Mouse (Mus musculus) liver, adult 2 months (tissue): ENCODE measurements around the gene Aldh1l2. TPM values are rescaled to one million over a fixed set of nuclear protein-coding genes. Genes with fewer than 3 reads are reported as not detected.

ENCODE experiments used
- DNase-seq: peaks from one replicate; pipeline ENCODE4 v3.0.0-alpha.2; 2011; ENCODE audit warnings: low read depth, low spot score; ENCODE audit errors: extremely low read depth
- H3K27ac ChIP-seq: fragments of 200-500 bp; replicated peaks from 2 replicates; pipeline ENCODE4 v1.5.1; 2012; ENCODE audit warnings: low read depth, mild to moderate bottlenecking, control low read depth, inconsistent platforms, low read length; ENCODE audit not compliant: insufficient read depth
- H3K27me3 ChIP-seq: fragments of 200-500 bp; 2 replicates; pipeline ENCODE4 v1.6.1; 2012; ENCODE audit warnings: mild to moderate bottlenecking, moderate library complexity, low read length, inconsistent platforms; ENCODE audit not compliant: control insufficient read depth, insufficient read depth
- H3K36me3 ChIP-seq: fragments of 200-500 bp; 2 replicates; pipeline ENCODE4 v1.6.1; 2012; ENCODE audit warnings: low read length, inconsistent platforms; ENCODE audit not compliant: control insufficient read depth, insufficient read depth
- H3K4me1 ChIP-seq: fragments of 200-500 bp; 2 replicates; pipeline ENCODE4 v1.6.1; 2011; ENCODE audit warnings: low read length; ENCODE audit not compliant: control insufficient read depth, insufficient read depth
- H3K4me3 ChIP-seq: fragments of 200-500 bp; 2 replicates; pipeline ENCODE4 v1.5.1; 2011; ENCODE audit warnings: low read depth, mild to moderate bottlenecking, control low read depth, low read length, moderate library complexity; ENCODE audit not compliant: insufficient read depth
- H3K79me2 ChIP-seq: fragments of 200-500 bp; 2 replicates; pipeline ENCODE4 v1.6.1; 2012; ENCODE audit warnings: inconsistent platforms, mild to moderate bottlenecking, low read length, moderate library complexity; ENCODE audit not compliant: control insufficient read depth, insufficient read depth
- H3K9ac ChIP-seq: fragments of 200-500 bp; 2 replicates; pipeline ENCODE4 v1.6.1; 2012; ENCODE audit warnings: low read depth, mild to moderate bottlenecking, control low read depth, inconsistent platforms, low read length
- CTCF ChIP-seq: fragments of 200-500 bp; IDR thresholded peaks from 2 replicates; pipeline ENCODE4 v1.5.1; 2011; ENCODE audit warnings: low read depth, low read length, control low read depth
- POLR2A ChIP-seq: fragments of 200-500 bp; IDR thresholded peaks from 2 replicates; pipeline ENCODE4 v1.6.1; 2011; ENCODE audit warnings: low read length, control low read depth; ENCODE audit not compliant: insufficient read depth; ENCODE audit errors: extremely low read depth
- WGBS: fragments of 180-500 bp; shearing (Covaris S2); methylation state at CpG from one replicate; pipeline ENCODE4 v1.1.7; 2018; 5-methylcytosine and 5-hydroxymethylcytosine counted together
- polyA plus RNA-seq: library from polyadenylated mRNA; depleted of rRNA; stranded (reverse); fragments of >200 nt; gene quantifications from 2 replicates; pipeline ENCODE4 v1.2.3, GENCODE M21; 2012
- total RNA-seq: library from RNA; depleted of rRNA; stranded (reverse); fragments of >200 nt; gene quantifications from 2 replicates; pipeline ENCODE4 v1.2.3, GENCODE M21; 2014

Aldh1l2 gene
- total and polyA plus RNA-seq, 2 experiments: 0.06 to 0.09 TPM

GRCm38 (mm10) chr10:83508962-83509660 is 24.8 kb downstream of the Aldh1l2 start:
- no peak overlapping the region for H3K27ac ChIP-seq
- WGBS: 71% methylated on average over 8 of the region's 8 CpGs
- H3K79me2 ChIP-seq: no peaks in the 10 kb centered on the region
- no peaks in the 10 kb centered on the region for H3K36me3 ChIP-seq
- H3K27me3 ChIP-seq: no peaks in the 10 kb centered on the region
- no peak overlapping the region for H3K4me3 ChIP-seq
- no peaks in the 10 kb centered on the region for H3K4me1 ChIP-seq
- TF ChIP-seq CTCF: peak; percentile 34; the same call in 1 of the 2 replicates
- no peak for TF ChIP-seq POLR2A
- no peak overlapping the region for H3K9ac ChIP-seq
- DNase-seq: peak; percentile 29

GRCm38 (mm10) chr10:83497321-83497720 is 36.6 kb downstream of the Aldh1l2 start:
- 87% methylated on average over 13 of the region's 13 CpGs for whole genome bisulfite sequencing
- Histone ChIP-seq H3K27me3 (no peaks in the 10 kb centered on the region), H3K9ac (no peak overlapping the region), H3K36me3 (no peaks in the 10 kb centered on the region), H3K4me1 (no peaks in the 10 kb centered on the region), H3K79me2 (no peaks in the 10 kb centered on the region), H3K4me3 (no peak overlapping the region), H3K27ac (no peak overlapping the region)
- no peak for DNase-seq
- no peak for TF ChIP-seq POLR2A
- TF ChIP-seq CTCF: no peak

- H3K27ac ChIP-seq: no peak overlapping the region
- no peaks in the 10 kb centered on the region for H3K4me1 ChIP-seq
- TF ChIP-seq POLR2A: no peak
- TF ChIP-seq CTCF: no peak
- no peak for DNase-seq
- H3K36me3 ChIP-seq: no peaks in the 10 kb centered on the region
- H3K4me3 ChIP-seq: no peak overlapping the region
- WGBS: 85% methylated on average over 6 of the region's 6 CpGs
- no peak overlapping the region for H3K9ac ChIP-seq
- H3K79me2 ChIP-seq: no peaks in the 10 kb centered on the region
- H3K27me3 ChIP-seq: no peaks in the 10 kb centered on the region
These were observed 43.4 kb downstream of the Aldh1l2 start for GRCm38 (mm10) chr10:83490506-83490905.

- no peaks in the 10 kb centered on the region for H3K27me3 ChIP-seq
- H3K36me3 ChIP-seq: no peaks in the 10 kb centered on the region
- H3K79me2 ChIP-seq: no peaks in the 10 kb centered on the region
- WGBS: 85% methylated on average over 5 of the region's 5 CpGs
- H3K27ac ChIP-seq: no peak overlapping the region
- no peak overlapping the region for H3K4me3 ChIP-seq
- H3K9ac ChIP-seq: no peak overlapping the region
- no peak for DNase-seq
- H3K4me1 ChIP-seq: no peaks in the 10 kb centered on the region
- TF ChIP-seq CTCF (no peak), POLR2A (no peak)
These were observed 56.7 kb downstream of the Aldh1l2 start for GRCm38 (mm10) chr10:83477286-83477685.

- no peak overlapping the region for H3K27ac ChIP-seq
- 94% methylated on average over 13 of the region's 13 CpGs for WGBS
- no peaks in the 10 kb centered on the region for H3K27me3 ChIP-seq
- no peaks in the 10 kb centered on the region for H3K36me3 ChIP-seq
- no peak for TF ChIP-seq CTCF
- no peak for TF ChIP-seq POLR2A
- no peak overlapping the region for H3K9ac ChIP-seq
- DNase-seq: no peak
- H3K4me3 ChIP-seq: no peak overlapping the region
- H3K4me1 ChIP-seq: no peaks in the 10 kb centered on the region
- H3K79me2 ChIP-seq: no peaks in the 10 kb centered on the region
These were observed 58.7 kb downstream of the Aldh1l2 start for GRCm38 (mm10) chr10:83475226-83475625.

DNA sequence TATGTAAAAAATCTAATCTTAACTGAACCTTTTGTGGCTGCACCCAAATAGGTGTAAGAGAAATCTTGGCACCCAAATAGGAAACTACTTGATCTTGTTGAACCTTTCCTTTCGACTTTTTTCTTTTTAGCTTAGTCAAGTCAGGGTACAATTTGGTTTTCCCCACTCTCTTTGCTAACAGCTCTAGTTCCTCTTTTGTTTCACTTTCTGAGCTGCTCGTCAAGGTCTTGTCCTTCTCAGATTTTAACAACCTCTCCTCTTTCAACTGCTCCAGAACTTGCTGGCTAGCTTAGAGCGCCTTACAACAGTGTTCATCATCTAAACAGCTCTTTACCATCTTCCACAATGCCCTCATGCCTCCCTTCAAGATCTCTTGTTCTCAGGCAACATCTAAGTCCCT is 76.4 kb downstream of the Aldh1l2 start:
- H3K4me3 ChIP-seq: no peak overlapping the region
- no peaks in the 10 kb centered on the region for H3K4me1 ChIP-seq
- H3K27ac ChIP-seq: no peak overlapping the region
- no peaks in the 10 kb centered on the region for H3K36me3 ChIP-seq
- no peak for TF ChIP-seq POLR2A
- no peak for TF ChIP-seq CTCF
- WGBS: 88% methylated on average over 3 of the region's 3 CpGs
- no peak for DNase-seq
- H3K27me3 ChIP-seq: no peaks in the 10 kb centered on the region
- no peaks in the 10 kb centered on the region for H3K79me2 ChIP-seq
- no peak overlapping the region for H3K9ac ChIP-seq
